Mouse (Mus musculus) intestine, embryonic 14.5 days (tissue): ENCODE measurements around the gene Asb4. TPM values are rescaled to one million over a fixed set of nuclear protein-coding genes. Genes with fewer than 3 reads are reported as not detected.

Source experiments
- ATAC-seq: fragments of 200-750 bp; cut with Nextera tagmentation; replicated peaks from 2 replicates; pipeline ENCODE4 v1.8.0; 2017; ENCODE audit warnings: low read depth, moderate number of reproducible peaks, moderate TSS enrichment, moderate library complexity; ENCODE audit not compliant: low FRiP score, low TSS enrichment
- DNase-seq: peaks from one replicate; pipeline ENCODE4 v3.0.0-alpha.2; 2018; ENCODE audit warnings: low spot score
- H3K27ac ChIP-seq: fragments of 300-500 bp; sonication (generic); 2 replicates; pipeline ENCODE4 v1.5.1; 2014; ENCODE audit warnings: low read depth, mild to moderate bottlenecking, control low read depth
- H3K27me3 ChIP-seq: fragments of 300-500 bp; sonication (generic); replicated peaks from 2 replicates; pipeline ENCODE4 v1.6.1; 2014; ENCODE audit warnings: low read length, control low read depth; ENCODE audit not compliant: control insufficient read depth, insufficient read depth
- H3K36me3 ChIP-seq: fragments of 300-500 bp; sonication (generic); 2 replicates; pipeline ENCODE4 v1.6.1; 2014; ENCODE audit warnings: low read length, control low read depth; ENCODE audit not compliant: control insufficient read depth, insufficient read depth
- H3K4me1 ChIP-seq: fragments of 300-500 bp; sonication (generic); replicated peaks from 2 replicates; pipeline ENCODE4 v1.6.1; 2014; ENCODE audit warnings: low read length, control low read depth, mixed read lengths; ENCODE audit not compliant: control insufficient read depth, insufficient read depth
- H3K4me2 ChIP-seq: fragments of 300-500 bp; sonication (generic); 2 replicates; pipeline ENCODE4 v1.6.1; 2014; ENCODE audit warnings: low read length
- H3K4me3 ChIP-seq: fragments of 300-500 bp; sonication (generic); 2 replicates; pipeline ENCODE4 v1.5.1; 2014; ENCODE audit warnings: low read depth, low read length, control low read depth, mixed read lengths
- H3K9ac ChIP-seq: fragments of 300-500 bp; sonication (generic); 2 replicates; pipeline ENCODE4 v1.6.1; 2014; ENCODE audit warnings: mild to moderate bottlenecking, low read length
- H3K9me3 ChIP-seq: fragments of 300-500 bp; sonication (generic); 2 replicates; pipeline ENCODE4 v1.6.1; 2016; ENCODE audit warnings: low read length, control low read depth; ENCODE audit not compliant: control insufficient read depth
- WGBS: fragments of 180-500 bp; shearing (Covaris S2); extraction: QIAGEN DNeasy Blood & Tissue Kit; methylation state at CpG from one replicate; pipeline ENCODE4 v1.1.7; 2014; 5-methylcytosine and 5-hydroxymethylcytosine counted together
- polyA plus RNA-seq: library from polyadenylated mRNA; unstranded; fragments of >200 nt; fragmentation: Nextera tagmentation; extraction: Ambion mirVana; gene quantifications from 2 replicates; pipeline ENCODE4 v1.2.1, GENCODE M21; 2014

The Asb4 gene
- polyA plus RNA-seq, 1 experiment from 2014 or later = 28.5 TPM

DNA sequence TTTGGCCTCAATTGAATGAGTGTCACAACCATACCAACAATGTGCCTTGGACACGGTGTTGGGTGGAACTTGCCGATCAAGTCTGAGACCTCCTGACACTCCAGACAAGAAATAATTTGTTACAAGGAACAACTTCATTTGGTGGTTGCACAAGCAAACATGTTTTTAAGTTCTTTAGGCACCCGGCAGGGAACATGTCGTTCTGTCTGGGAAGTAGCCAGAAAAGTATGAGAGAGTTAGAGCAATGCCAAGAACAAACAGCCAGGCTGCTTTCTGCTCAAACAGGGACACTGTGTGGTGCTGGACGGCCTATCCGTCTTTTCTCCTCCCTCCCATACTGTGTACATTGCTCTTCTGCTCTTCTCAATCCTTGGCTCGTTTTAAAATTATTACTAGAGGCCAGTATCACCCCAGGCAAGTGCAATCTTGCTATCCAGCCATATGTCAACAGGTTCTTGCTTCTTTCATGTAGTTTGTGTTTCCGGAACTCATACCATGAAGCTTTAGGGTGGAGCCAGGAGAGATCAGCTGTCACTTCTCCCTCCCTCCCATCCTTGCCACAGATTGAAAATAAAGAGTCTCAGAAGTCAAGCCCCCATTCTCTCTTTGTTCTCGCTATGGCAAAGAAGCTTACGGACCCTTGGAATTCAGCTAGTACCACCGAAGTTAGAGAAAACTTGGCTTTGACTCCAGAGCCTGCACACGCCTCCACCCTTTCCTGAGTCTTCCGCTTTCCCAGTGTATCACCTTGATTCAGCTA lies 60.1 kb downstream of the Asb4 start:
- H3K4me1 ChIP-seq = peaks cover 13% of the 10 kb centered on the region; the same call in 1 of the 2 replicates
- no peaks in the 10 kb centered on the region for H3K27me3 ChIP-seq
- H3K9me3 ChIP-seq = no peaks in the 10 kb centered on the region
- WGBS = 20% methylated on average over 13 of the region's 13 CpGs
- peak overlapping the region; percentile 7 for H3K4me2 ChIP-seq
- no peaks in the 10 kb centered on the region for H3K36me3 ChIP-seq
- no peak overlapping the region for H3K27ac ChIP-seq
- H3K4me3 ChIP-seq = no peak overlapping the region
- ATAC-seq (no peak), DNase-seq (peak; percentile 51)
- no peak overlapping the region for H3K9ac ChIP-seq

DNA sequence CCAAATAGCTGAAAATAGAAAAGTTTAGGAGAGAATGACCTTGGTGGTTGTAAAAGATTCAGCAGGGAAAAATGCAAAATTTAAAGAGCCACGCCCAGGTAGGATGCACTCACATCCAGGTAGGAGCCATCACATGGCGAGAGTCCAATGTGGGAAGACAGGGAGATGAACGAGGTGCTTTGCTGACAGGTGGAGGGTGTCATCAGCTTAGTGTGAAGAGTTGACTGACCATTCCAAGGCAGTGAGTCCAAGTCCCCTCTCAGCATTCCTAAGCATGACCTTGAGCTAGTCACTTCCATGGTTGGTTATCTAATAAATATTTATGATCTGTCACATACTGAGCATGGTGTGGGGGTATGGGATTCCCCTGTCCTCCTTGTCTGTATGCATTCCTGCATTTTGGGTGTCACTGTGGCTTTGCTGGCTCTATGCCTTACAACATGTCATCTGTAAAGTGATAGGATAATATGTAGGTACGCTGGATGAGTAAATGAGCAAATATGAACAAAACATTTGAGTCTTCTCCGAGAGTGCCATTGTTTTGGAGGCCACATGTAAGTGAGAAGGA lies 61.2 kb downstream of the Asb4 start:
- WGBS = 89% methylated on average over 5 of the region's 5 CpGs
- Histone ChIP-seq H3K36me3 (no peaks in the 10 kb centered on the region), H3K9ac (no peak overlapping the region), H3K9me3 (no peaks in the 10 kb centered on the region), H3K27me3 (no peaks in the 10 kb centered on the region), H3K27ac (no peak overlapping the region), H3K4me1 (peaks cover 13% of the 10 kb centered on the region; the same call in 1 of the 2 replicates), H3K4me2 (no peak overlapping the region), H3K4me3 (no peak overlapping the region)
- DNase-seq (no peak), ATAC-seq (no peak)

DNA sequence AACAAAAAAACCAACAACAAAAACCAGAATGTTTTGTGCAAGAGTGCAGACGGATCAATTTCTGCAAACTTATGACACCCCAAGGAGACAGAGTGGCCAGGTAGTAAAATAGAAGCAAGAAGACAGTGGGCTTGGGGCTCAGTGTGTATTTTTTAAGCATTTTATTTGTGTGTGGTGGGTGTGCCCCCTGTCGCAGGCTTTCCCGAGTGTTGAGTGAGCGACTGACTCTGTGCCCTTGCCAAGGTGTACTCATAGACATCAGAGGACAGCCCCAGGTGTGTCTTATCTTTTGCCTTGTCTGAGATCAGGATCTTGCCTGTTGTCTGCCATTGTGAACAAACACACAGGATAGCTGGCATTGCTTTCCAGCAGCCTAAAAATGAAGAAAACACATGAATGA lies 63.8 kb downstream of the Asb4 start:
- H3K4me1 ChIP-seq = peaks cover 13% of the 10 kb centered on the region; the same call in 1 of the 2 replicates
- H3K27ac ChIP-seq = no peak overlapping the region
- WGBS = 92% methylated on average over 4 of the region's 4 CpGs
- no peak overlapping the region for H3K9ac ChIP-seq
- no peaks in the 10 kb centered on the region for H3K9me3 ChIP-seq
- H3K27me3 ChIP-seq = no peaks in the 10 kb centered on the region
- ATAC-seq = no peak
- no peaks in the 10 kb centered on the region for H3K36me3 ChIP-seq
- H3K4me3 ChIP-seq = no peak overlapping the region
- no peak overlapping the region for H3K4me2 ChIP-seq
- DNase-seq = no peak

DNA sequence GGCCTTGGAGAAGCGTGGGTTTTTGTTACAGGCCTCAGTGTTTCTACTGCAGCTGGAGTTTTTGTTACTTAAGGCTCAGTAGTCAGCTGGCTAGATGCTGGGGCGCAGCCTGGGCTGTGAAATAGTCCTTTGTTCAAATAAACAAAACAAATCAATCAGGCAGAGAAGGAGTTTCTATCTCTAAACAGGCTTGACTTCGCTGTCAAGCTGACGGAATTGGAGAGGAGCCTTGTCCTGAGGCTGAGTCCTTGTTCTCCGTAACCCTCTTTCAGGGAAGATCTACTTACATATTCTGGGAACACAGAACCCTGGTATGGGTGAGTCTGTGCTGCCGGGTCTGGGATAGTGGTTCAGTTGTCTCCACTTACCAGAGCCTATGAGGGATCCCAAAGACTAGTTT lies 64.4 kb downstream of the Asb4 start:
- Histone ChIP-seq H3K36me3 (no peaks in the 10 kb centered on the region), H3K27ac (no peak overlapping the region), H3K9me3 (no peaks in the 10 kb centered on the region), H3K27me3 (no peaks in the 10 kb centered on the region), H3K9ac (no peak overlapping the region), H3K4me3 (no peak overlapping the region), H3K4me1 (peaks cover 13% of the 10 kb centered on the region; the same call in 1 of the 2 replicates), H3K4me2 (no peak overlapping the region)
- 58% methylated on average over 6 of the region's 6 CpGs for WGBS
- DNase-seq = no peak
- ATAC-seq = no peak

DNA sequence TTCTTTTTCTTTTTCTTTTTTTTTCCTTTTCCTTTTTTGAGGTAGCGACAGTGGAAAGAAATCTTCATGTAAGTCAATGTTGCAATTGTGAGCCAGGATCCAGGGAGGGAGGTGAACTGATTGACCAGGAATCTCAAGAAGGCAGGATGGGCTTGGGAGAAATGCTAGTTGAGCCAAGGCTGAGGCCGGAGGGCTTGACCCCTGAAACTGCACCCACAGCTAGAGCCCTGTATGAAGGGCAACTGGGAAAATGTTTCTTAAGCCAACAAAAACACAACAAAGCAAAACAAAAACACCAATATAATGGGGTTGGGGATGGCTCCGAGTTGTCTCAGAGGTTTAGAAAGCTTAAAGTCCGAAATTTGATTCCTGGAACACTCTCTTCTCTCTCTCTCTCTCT lies 65.2 kb downstream of the Asb4 start:
- ATAC-seq (no peak), DNase-seq (no peak)
- H3K4me3 ChIP-seq = no peak overlapping the region
- H3K4me1 ChIP-seq = peaks cover 6% of the 10 kb centered on the region; the same call in 1 of the 2 replicates
- no peaks in the 10 kb centered on the region for H3K9me3 ChIP-seq
- no peak overlapping the region for H3K27ac ChIP-seq
- H3K27me3 ChIP-seq = no peaks in the 10 kb centered on the region
- 67% methylated on average over 4 of the region's 4 CpGs for WGBS
- no peak overlapping the region for H3K9ac ChIP-seq
- no peak overlapping the region for H3K4me2 ChIP-seq
- no peaks in the 10 kb centered on the region for H3K36me3 ChIP-seq

DNA sequence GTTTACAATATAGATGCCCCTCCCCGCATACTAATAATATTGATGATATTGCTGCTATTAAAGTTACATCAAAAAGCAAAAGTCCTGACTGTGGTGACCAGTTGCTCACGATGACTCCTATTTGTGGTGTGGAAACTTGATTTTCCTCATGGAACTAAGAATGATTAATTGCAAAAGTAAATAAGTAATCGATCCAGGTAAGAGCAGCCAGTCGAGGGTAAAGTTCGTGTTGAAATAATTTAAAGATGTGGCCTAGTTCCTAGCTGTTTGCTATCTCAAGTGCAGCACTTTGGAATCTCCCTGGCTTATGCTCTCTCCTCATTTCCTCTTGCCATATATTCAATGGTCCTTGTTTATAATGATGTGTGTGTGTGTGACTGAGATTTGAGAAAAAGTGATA lies 66.7 kb downstream of the Asb4 start:
- DNase-seq (no peak), ATAC-seq (no peak)
- Histone ChIP-seq H3K27me3 (no peaks in the 10 kb centered on the region), H3K27ac (no peak overlapping the region), H3K4me3 (no peak overlapping the region), H3K9me3 (no peaks in the 10 kb centered on the region), H3K4me2 (no peak overlapping the region), H3K9ac (no peak overlapping the region), H3K36me3 (no peaks in the 10 kb centered on the region), H3K4me1 (no peaks in the 10 kb centered on the region)
- WGBS = 76% methylated on average over 5 of the region's 5 CpGs

DNA sequence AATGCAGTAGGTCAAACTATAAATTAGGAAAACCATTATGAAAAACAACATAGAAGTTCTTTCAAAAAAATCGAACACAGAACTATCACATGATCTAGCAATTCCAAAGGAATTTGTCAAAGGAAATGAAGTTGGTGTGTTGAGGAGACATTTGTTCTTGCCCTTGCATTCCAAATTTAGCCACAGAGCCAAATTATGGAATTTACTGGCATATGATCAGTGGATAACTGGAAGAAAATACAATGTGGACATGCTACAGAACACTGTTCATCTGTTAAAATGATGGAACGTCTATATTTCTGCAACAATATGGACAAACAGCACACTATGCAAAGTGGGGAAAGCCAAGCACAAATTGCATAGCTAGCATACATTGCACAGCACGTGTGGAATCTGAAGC lies 72.7 kb downstream of the Asb4 start:
- ATAC-seq (no peak), DNase-seq (no peak)
- H3K9ac ChIP-seq = no peak overlapping the region
- H3K4me2 ChIP-seq = no peak overlapping the region
- 78% methylated on average over 3 of the region's 3 CpGs for WGBS
- no peaks in the 10 kb centered on the region for H3K9me3 ChIP-seq
- H3K36me3 ChIP-seq = no peaks in the 10 kb centered on the region
- no peak overlapping the region for H3K4me3 ChIP-seq
- H3K27ac ChIP-seq = no peak overlapping the region
- H3K27me3 ChIP-seq = no peaks in the 10 kb centered on the region
- H3K4me1 ChIP-seq = no peaks in the 10 kb centered on the region

DNA sequence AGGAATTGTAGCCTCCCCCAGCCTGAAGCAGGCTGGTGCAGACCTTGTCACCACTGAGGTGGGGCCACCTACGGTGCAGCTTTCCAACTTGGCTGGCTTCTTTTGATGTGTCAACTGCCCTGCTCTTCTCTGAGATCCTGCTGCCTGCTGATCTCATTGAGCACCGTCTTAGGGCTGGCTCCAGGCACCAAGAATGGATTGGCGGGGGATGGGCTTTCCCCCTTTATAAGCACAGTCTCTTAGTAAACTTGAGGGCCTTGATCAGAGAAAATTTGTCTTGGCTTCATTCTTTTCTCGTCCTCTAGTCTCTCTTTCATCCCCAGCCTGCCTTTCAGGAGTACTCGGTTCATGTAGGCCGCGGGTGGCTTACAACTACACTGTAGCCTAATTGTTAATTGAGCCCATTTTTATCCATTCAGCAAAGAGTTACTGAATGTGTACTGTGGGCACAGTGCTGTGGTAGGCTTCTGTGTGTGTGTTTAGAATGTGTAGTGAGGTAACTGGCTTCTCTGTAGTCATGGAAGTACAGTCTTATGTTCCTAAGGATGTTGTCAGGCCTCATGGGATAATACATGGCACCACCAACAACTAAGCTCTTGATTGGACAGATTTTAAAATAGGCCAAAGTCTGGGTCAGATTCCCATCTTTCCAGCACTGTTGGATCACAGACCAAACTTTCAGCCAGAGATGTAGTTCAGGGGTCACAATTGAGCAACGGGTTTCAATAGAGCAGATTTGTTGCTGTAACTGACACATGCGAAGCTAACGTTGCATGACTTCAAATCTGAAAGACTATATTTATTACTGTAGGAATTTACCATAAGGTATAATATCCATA lies 87.5 kb downstream of the Asb4 start:
- no peak overlapping the region for H3K27ac ChIP-seq
- H3K27me3 ChIP-seq = no peaks in the 10 kb centered on the region
- no peak overlapping the region for H3K4me2 ChIP-seq
- H3K4me1 ChIP-seq = no peaks in the 10 kb centered on the region
- ATAC-seq = no peak
- no peaks in the 10 kb centered on the region for H3K36me3 ChIP-seq
- H3K9me3 ChIP-seq = no peaks in the 10 kb centered on the region
- WGBS = 85% methylated on average over 10 of the region's 10 CpGs
- no peak overlapping the region for H3K9ac ChIP-seq
- no peak for DNase-seq
- H3K4me3 ChIP-seq = no peak overlapping the region
